In genomic region chr19:16876458-16876770, GRCm38 (mm10) we compare ENCODE assay signal across 15 mouse cellular contexts. TPM values are rescaled to one million over a fixed set of nuclear protein-coding genes. Genes with fewer than 3 reads are reported as not detected.
DNase-seq lines count a peak whose midpoint lies in the region; ATAC-seq and TF ChIP-seq lines count a peak whose summit lies in the region.
"Had no signal": no experiment of that assay in that cellular context is flagged by ENCODE, and none has a peak within 500 bp of the region (broad histone marks: within the 10 kb centered on the region; RNA-seq: fewer than 3 reads in every experiment).

No protein-coding gene starts in this region.

- 3% methylated on average over 17 of the region's 17 CpGs for WGBS in lung, embryonic 16.5 days
- WGBS in lung, postnatal 0 days: 4% methylated on average over 17 of the region's 17 CpGs
- under 1% methylated on average over 17 of the region's 17 CpGs for WGBS in embryonic facial prominence, embryonic 11.5 days
- under 1% methylated on average over 17 of the region's 17 CpGs for WGBS in hindbrain, embryonic 13.5 days
- under 1% methylated on average over 17 of the region's 17 CpGs for WGBS in neural tube, embryonic 13.5 days

- 0 out of 2 replicates have a peak overlapping the region, but pooled peaks have one; percentile 6 for H3K4me3 ChIP-seq in lung, embryonic 16.5 days (ENCODE audit: low read length)
- no peak overlapping the region for H3K4me3 ChIP-seq in lung, postnatal 0 days (ENCODE audit: low read depth, low read length)
- no peak overlapping the region for H3K4me3 ChIP-seq in embryonic facial prominence, embryonic 11.5 days (ENCODE audit: low read depth, low read length)
- peak overlapping the region; percentile 18 for H3K4me3 ChIP-seq in hindbrain, embryonic 13.5 days
- peak overlapping the region; percentile 2; the same call in 1 of the 2 replicates for H3K4me3 ChIP-seq in neural tube, embryonic 13.5 days
- H3K4me3 ChIP-seq: liver, embryonic 15.5 days; myocyte had no signal

- H3K27me3 ChIP-seq in lung, embryonic 16.5 days (ENCODE audit: control insufficient read depth, insufficient read depth, low read depth, low read length): peaks cover 84% of the 10 kb centered on the region
- peaks cover 83% of the 10 kb centered on the region for H3K27me3 ChIP-seq in lung, postnatal 0 days (replicated peaks; ENCODE audit: insufficient read depth, low read length)
- peaks cover 58% of the 10 kb centered on the region for H3K27me3 ChIP-seq in embryonic facial prominence, embryonic 11.5 days (ENCODE audit: control insufficient read depth, insufficient read depth, low read length)
- peaks cover 88% of the 10 kb centered on the region for H3K27me3 ChIP-seq in hindbrain, embryonic 13.5 days
- H3K27me3 ChIP-seq in neural tube, embryonic 13.5 days: peaks cover 93% of the 10 kb centered on the region

- H3K4me1 ChIP-seq in lung, embryonic 16.5 days (replicated peaks; ENCODE audit: control insufficient read depth, insufficient read depth, low read length): peaks cover 24% of the 10 kb centered on the region
- peaks cover 20% of the 10 kb centered on the region for H3K4me1 ChIP-seq in lung, postnatal 0 days (ENCODE audit: insufficient read depth, low read depth, low read length)
- H3K4me1 ChIP-seq in embryonic facial prominence, embryonic 11.5 days (ENCODE audit: control insufficient read depth, insufficient read depth, low read length): peaks cover 4% of the 10 kb centered on the region
- peaks cover 49% of the 10 kb centered on the region for H3K4me1 ChIP-seq in hindbrain, embryonic 13.5 days (replicated peaks)
- H3K4me1 ChIP-seq in neural tube, embryonic 13.5 days (replicated peaks): peaks cover 43% of the 10 kb centered on the region

- no peak for TF ChIP-seq CTCF in lung, postnatal 0 days (IDR thresholded peaks at IDR 0.05)

- no peak overlapping the region for H3K4me2 ChIP-seq in lung, embryonic 16.5 days (ENCODE audit: low read depth, low read length)
- no peak overlapping the region for H3K4me2 ChIP-seq in lung, postnatal 0 days (replicated peaks; ENCODE audit: low read depth, low read length)
- H3K4me2 ChIP-seq in embryonic facial prominence, embryonic 11.5 days (ENCODE audit: low read depth, low read length): peak overlapping the region; percentile 2; the same call in 1 of the 2 replicates
- H3K4me2 ChIP-seq in hindbrain, embryonic 13.5 days: peak overlapping the region; percentile 36
- H3K4me2 ChIP-seq in neural tube, embryonic 13.5 days: no peak overlapping the region
- H3K4me2 ChIP-seq: liver, embryonic 15.5 days had no signal

- no peak for ATAC-seq in lung, embryonic 16.5 days (ENCODE audit: low read depth)
- no peak for ATAC-seq in lung, postnatal 0 days
- no peak for ATAC-seq in embryonic facial prominence, embryonic 11.5 days (replicated peaks; ENCODE audit: insufficient number of reproducible peaks, low FRiP score, low TSS enrichment, low read depth)
- no peak for ATAC-seq in hindbrain, embryonic 13.5 days (ENCODE audit: low FRiP score)
- ATAC-seq in neural tube, embryonic 13.5 days (ENCODE audit: low read depth): no peak

- DNase-seq in lung, postnatal 0 days (ENCODE audit: low spot score): no peak
- no peak for DNase-seq in embryonic facial prominence, embryonic 11.5 days (ENCODE audit: low spot score)
- no peak for DNase-seq in frontal cortex, postnatal 25 days (ENCODE audit: low spot score in 2 of 2)
- no peak for DNase-seq in gastrocnemius, adult 18-20 months (ENCODE audit: low spot score)
- DNase-seq: adrenal gland, adult 8-10 months; cerebellum, adult 11-12 months; spleen, adult 18-20 months had no signal

- no peak overlapping the region for H3K9ac ChIP-seq in lung, embryonic 16.5 days (ENCODE audit: low read length)
- H3K9ac ChIP-seq in lung, postnatal 0 days (replicated peaks; ENCODE audit: low read depth): no peak overlapping the region
- H3K9ac ChIP-seq in embryonic facial prominence, embryonic 11.5 days (replicated peaks; ENCODE audit: low read length): no peak overlapping the region
- H3K9ac ChIP-seq in hindbrain, embryonic 13.5 days: no peak overlapping the region
- no peak overlapping the region for H3K9ac ChIP-seq in neural tube, embryonic 13.5 days
- H3K9ac ChIP-seq: liver, embryonic 15.5 days had no signal

- H3K27ac ChIP-seq in lung, embryonic 16.5 days (ENCODE audit: low read length): no peak overlapping the region
- H3K27ac ChIP-seq in lung, postnatal 0 days (ENCODE audit: low read length): no peak overlapping the region
- no peak overlapping the region for H3K27ac ChIP-seq in embryonic facial prominence, embryonic 11.5 days (replicated peaks; ENCODE audit: low read depth, low read length)
- no peak overlapping the region; the same call in 1 of the 2 replicates for H3K27ac ChIP-seq in hindbrain, embryonic 13.5 days
- no peak overlapping the region for H3K27ac ChIP-seq in neural tube, embryonic 13.5 days (replicated peaks)
- H3K27ac ChIP-seq: liver, embryonic 15.5 days had no signal

- no peaks in the 10 kb centered on the region for H3K9me3 ChIP-seq in lung, embryonic 16.5 days (ENCODE audit: control insufficient read depth, low read length)
- no peaks in the 10 kb centered on the region for H3K9me3 ChIP-seq in lung, postnatal 0 days (ENCODE audit: low read length)
- H3K9me3 ChIP-seq in embryonic facial prominence, embryonic 11.5 days (replicated peaks; ENCODE audit: control insufficient read depth, low read length): no peaks in the 10 kb centered on the region
- H3K9me3 ChIP-seq in hindbrain, embryonic 13.5 days: no peaks in the 10 kb centered on the region
- H3K9me3 ChIP-seq in neural tube, embryonic 13.5 days: no peaks in the 10 kb centered on the region
- H3K9me3 ChIP-seq: liver, embryonic 15.5 days had no signal

- no peaks in the 10 kb centered on the region for H3K36me3 ChIP-seq in lung, embryonic 16.5 days (ENCODE audit: control insufficient read depth, insufficient read depth, low read length)
- H3K36me3 ChIP-seq in lung, postnatal 0 days (ENCODE audit: insufficient read depth, low read length): no peaks in the 10 kb centered on the region
- H3K36me3 ChIP-seq in embryonic facial prominence, embryonic 11.5 days (replicated peaks; ENCODE audit: control insufficient read depth, insufficient read depth, low read depth, low read length): no peaks in the 10 kb centered on the region
- no peaks in the 10 kb centered on the region for H3K36me3 ChIP-seq in hindbrain, embryonic 13.5 days
- H3K36me3 ChIP-seq in neural tube, embryonic 13.5 days: no peaks in the 10 kb centered on the region
- H3K36me3 ChIP-seq: liver, embryonic 15.5 days had no signal

- no peak for TF ChIP-seq EP300 in lung, postnatal 0 days (IDR thresholded peaks at IDR 0.05)

RNA-seq across cellular contexts. Expression of gene Foxb2, which starts 2.8 kb away (rescaled TPM):
- polyA plus RNA-seq in lung, embryonic 16.5 days (2015; fragmentation: Nextera tagmentation; extraction: Ambion mirVana): not detected in 2 replicates
- polyA plus RNA-seq in lung, postnatal 0 days (2015; fragmentation: Nextera tagmentation; extraction: Ambion mirVana): not detected in 2 replicates
- not detected in 2 replicates for polyA plus RNA-seq in embryonic facial prominence, embryonic 11.5 days (2014; fragmentation: Nextera tagmentation; extraction: Ambion mirVana)
- 2.1 and 2.2 TPM in 2 replicates for polyA plus RNA-seq in hindbrain, embryonic 13.5 days (2015; fragmentation: Nextera tagmentation; extraction: Ambion mirVana)
- polyA plus RNA-seq in neural tube, embryonic 13.5 days (2015; fragmentation: Nextera tagmentation; extraction: Ambion mirVana): not detected in 2 replicates
- total RNA-seq in gastrocnemius, adult 18-20 months (2021): not detected
- total RNA-seq: adrenal gland, adult 8-10 months; layer of hippocampus, adult 18-20 months had no signal
- polyA plus RNA-seq: frontal cortex, adult 2 months; liver, embryonic 15.5 days; myocyte; urinary bladder, adult 2 months had no signal

Comparison
In these comparisons a context has a peak if more than half of its experiments do, and no peak if none do; other contexts are left out.
1. H3K4me3 ChIP-seq: peak in lung, embryonic 16.5 days (single experiment), hindbrain, embryonic 13.5 days (single experiment) and neural tube, embryonic 13.5 days (single experiment); none in lung, postnatal 0 days (single experiment) and embryonic facial prominence, embryonic 11.5 days (single experiment).
2. H3K4me2 ChIP-seq: peak in embryonic facial prominence, embryonic 11.5 days (single experiment) and hindbrain, embryonic 13.5 days (single experiment); none in lung, embryonic 16.5 days (single experiment), lung, postnatal 0 days (single experiment) and neural tube, embryonic 13.5 days (single experiment).